Mouse (Mus musculus): Measurements from ENCODE around the gene Iqcf3. TPM values are rescaled to one million over a fixed set of nuclear protein-coding genes. Genes with fewer than 3 reads are reported as not detected.

The Iqcf3 gene
- polyA plus RNA-seq, 1 experiment from 2014 or later: not detected

- H3K4me3 ChIP-seq (ENCODE audit: low read depth, low read length): peak within 1 kb of the TSS; percentile 54
- no peak for ATAC-seq (replicated peaks; ENCODE audit: low FRiP score, low TSS enrichment, low read depth)
- DNase-seq (ENCODE audit: low spot score): no peak
- peaks cover 28% of the 10 kb centered on the region for H3K36me3 ChIP-seq (ENCODE audit: control insufficient read depth, insufficient read depth, low read length)
- peaks cover 3% of the 10 kb centered on the region; the same call in 1 of the 2 replicates for H3K4me1 ChIP-seq (replicated peaks; ENCODE audit: control insufficient read depth, insufficient read depth, low read length)
- WGBS: 35% methylated on average over 26 of the region's 26 CpGs
- peak within 1 kb of the TSS; percentile 96 for H3K4me2 ChIP-seq (ENCODE audit: low read length)
- no peaks in the 10 kb centered on the region for H3K27me3 ChIP-seq (replicated peaks; ENCODE audit: control insufficient read depth, insufficient read depth, low read length)
- no peak within 1 kb of the TSS for H3K27ac ChIP-seq (ENCODE audit: low read depth)
- no peaks in the 10 kb centered on the region for H3K9me3 ChIP-seq (ENCODE audit: control insufficient read depth, low read length)
- peak within 1 kb of the TSS; percentile 56 for H3K9ac ChIP-seq (ENCODE audit: low read length)
These were observed 95.7 kb downstream of the Iqcf3 start, which contains the start of gene Gpr62 for GRCm38 (mm10) chr9:106465571-106466200. Gene Gpr62, minus strand, starts transcription at chr9:106465938.

GRCm38 (mm10) chr9:106464751-106465541 lies 96.5 kb downstream of the Iqcf3 start:
- ATAC-seq (replicated peaks; ENCODE audit: low FRiP score, low TSS enrichment, low read depth): peak; percentile 68
- Histone ChIP-seq H3K27me3 (replicated peaks; ENCODE audit: control insufficient read depth, insufficient read depth, low read length) (no peaks in the 10 kb centered on the region), H3K4me2 (ENCODE audit: low read length) (peak overlapping the region; percentile 96), H3K36me3 (ENCODE audit: control insufficient read depth, insufficient read depth, low read length) (peaks cover 36% of the 10 kb centered on the region), H3K4me3 (ENCODE audit: low read depth, low read length) (peak overlapping the region; percentile 54), H3K27ac (ENCODE audit: low read depth) (no peak overlapping the region), H3K4me1 (replicated peaks; ENCODE audit: control insufficient read depth, insufficient read depth, low read length) (peaks cover 3% of the 10 kb centered on the region; the same call in 1 of the 2 replicates), H3K9ac (ENCODE audit: low read length) (peak overlapping the region; percentile 56), H3K9me3 (ENCODE audit: control insufficient read depth, low read length) (no peaks in the 10 kb centered on the region)
- 2% methylated on average over 87 of the region's 99 CpGs for WGBS
- peak; percentile 79 for DNase-seq (ENCODE audit: low spot score)

- Histone ChIP-seq H3K4me2 (ENCODE audit: low read length) (no peak overlapping the region), H3K4me3 (ENCODE audit: low read depth, low read length) (no peak overlapping the region), H3K27me3 (replicated peaks; ENCODE audit: control insufficient read depth, insufficient read depth, low read length) (no peaks in the 10 kb centered on the region), H3K9ac (ENCODE audit: low read length) (no peak overlapping the region), H3K36me3 (ENCODE audit: control insufficient read depth, insufficient read depth, low read length) (peaks cover 38% of the 10 kb centered on the region), H3K4me1 (replicated peaks; ENCODE audit: control insufficient read depth, insufficient read depth, low read length) (peaks cover 3% of the 10 kb centered on the region; the same call in 1 of the 2 replicates), H3K27ac (ENCODE audit: low read depth) (no peak overlapping the region), H3K9me3 (ENCODE audit: control insufficient read depth, low read length) (no peaks in the 10 kb centered on the region)
- no peak for DNase-seq (ENCODE audit: low spot score)
- ATAC-seq (replicated peaks; ENCODE audit: low FRiP score, low TSS enrichment, low read depth): no peak
- 80% methylated on average over 21 of the region's 21 CpGs for WGBS
These were observed 98.0 kb downstream of the Iqcf3 start for GRCm38 (mm10) chr9:106463122-106464063.

DNA sequence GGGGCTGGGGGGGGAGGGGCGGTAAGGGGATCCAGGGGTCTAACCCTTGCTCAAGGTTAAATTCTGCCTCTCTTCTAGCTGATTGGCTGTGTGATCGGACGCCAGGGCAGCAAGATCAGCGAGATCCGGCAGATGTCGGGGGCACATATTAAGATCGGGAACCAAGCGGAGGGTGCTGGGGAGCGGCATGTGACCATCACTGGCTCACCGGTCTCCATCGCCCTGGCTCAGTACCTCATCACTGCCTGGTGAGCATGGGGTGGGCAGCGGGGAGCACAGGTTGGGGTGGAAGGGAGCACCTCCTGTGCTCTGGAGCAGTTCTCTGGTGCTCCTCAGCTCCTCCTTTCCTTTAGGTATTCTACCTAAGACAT lies 99.0 kb downstream of the Iqcf3 start:
- no peak for DNase-seq (ENCODE audit: low spot score)
- H3K27ac ChIP-seq (ENCODE audit: low read depth): no peak overlapping the region
- ATAC-seq (replicated peaks; ENCODE audit: low FRiP score, low TSS enrichment, low read depth): no peak
- no peaks in the 10 kb centered on the region for H3K9me3 ChIP-seq (ENCODE audit: control insufficient read depth, low read length)
- peaks cover 41% of the 10 kb centered on the region for H3K36me3 ChIP-seq (ENCODE audit: control insufficient read depth, insufficient read depth, low read length)
- no peaks in the 10 kb centered on the region for H3K27me3 ChIP-seq (replicated peaks; ENCODE audit: control insufficient read depth, insufficient read depth, low read length)
- H3K9ac ChIP-seq (ENCODE audit: low read length): no peak overlapping the region
- WGBS: 97% methylated on average over 12 of the region's 12 CpGs
- H3K4me3 ChIP-seq (ENCODE audit: low read depth, low read length): no peak overlapping the region
- H3K4me1 ChIP-seq (replicated peaks; ENCODE audit: control insufficient read depth, insufficient read depth, low read length): peaks cover 7% of the 10 kb centered on the region; the same call in 1 of the 2 replicates
- H3K4me2 ChIP-seq (ENCODE audit: low read length): no peak overlapping the region

- Histone ChIP-seq H3K27ac (ENCODE audit: low read depth) (no peak overlapping the region), H3K36me3 (ENCODE audit: control insufficient read depth, insufficient read depth, low read length) (peaks cover 43% of the 10 kb centered on the region), H3K4me2 (ENCODE audit: low read length) (no peak overlapping the region), H3K27me3 (replicated peaks; ENCODE audit: control insufficient read depth, insufficient read depth, low read length) (no peaks in the 10 kb centered on the region), H3K4me1 (replicated peaks; ENCODE audit: control insufficient read depth, insufficient read depth, low read length) (peaks cover 12% of the 10 kb centered on the region), H3K4me3 (ENCODE audit: low read depth, low read length) (no peak overlapping the region), H3K9ac (ENCODE audit: low read length) (no peak overlapping the region), H3K9me3 (ENCODE audit: control insufficient read depth, low read length) (no peaks in the 10 kb centered on the region)
- DNase-seq (ENCODE audit: low spot score) (no peak), ATAC-seq (replicated peaks; ENCODE audit: low FRiP score, low TSS enrichment, low read depth) (no peak)
- 85% methylated on average over 16 of the region's 16 CpGs for WGBS
These were observed 99.6 kb downstream of the Iqcf3 start for GRCm38 (mm10) chr9:106461641-106462429.

GRCm38 (mm10) chr9:106461026-106461415 lies 100.4 kb downstream of the Iqcf3 start:
- no peaks in the 10 kb centered on the region for H3K9me3 ChIP-seq (ENCODE audit: control insufficient read depth, low read length)
- no peak overlapping the region for H3K9ac ChIP-seq (ENCODE audit: low read length)
- ATAC-seq (replicated peaks; ENCODE audit: low FRiP score, low TSS enrichment, low read depth) (no peak), DNase-seq (ENCODE audit: low spot score) (no peak)
- no peak overlapping the region for H3K27ac ChIP-seq (ENCODE audit: low read depth)
- H3K27me3 ChIP-seq (replicated peaks; ENCODE audit: control insufficient read depth, insufficient read depth, low read length): no peaks in the 10 kb centered on the region
- H3K4me2 ChIP-seq (ENCODE audit: low read length): no peak overlapping the region
- no peak overlapping the region for H3K4me3 ChIP-seq (ENCODE audit: low read depth, low read length)
- WGBS: 92% methylated on average over 9 of the region's 9 CpGs
- H3K4me1 ChIP-seq (replicated peaks; ENCODE audit: control insufficient read depth, insufficient read depth, low read length): peaks cover 20% of the 10 kb centered on the region
- H3K36me3 ChIP-seq (ENCODE audit: control insufficient read depth, insufficient read depth, low read length): peaks cover 47% of the 10 kb centered on the region

- Histone ChIP-seq H3K4me3 (ENCODE audit: low read depth, low read length) (no peak overlapping the region), H3K4me1 (replicated peaks; ENCODE audit: control insufficient read depth, insufficient read depth, low read length) (peaks cover 22% of the 10 kb centered on the region), H3K27ac (ENCODE audit: low read depth) (no peak overlapping the region), H3K36me3 (ENCODE audit: control insufficient read depth, insufficient read depth, low read length) (peaks cover 47% of the 10 kb centered on the region), H3K9me3 (ENCODE audit: control insufficient read depth, low read length) (no peaks in the 10 kb centered on the region), H3K9ac (ENCODE audit: low read length) (no peak overlapping the region), H3K4me2 (ENCODE audit: low read length) (no peak overlapping the region), H3K27me3 (replicated peaks; ENCODE audit: control insufficient read depth, insufficient read depth, low read length) (no peaks in the 10 kb centered on the region)
- 76% methylated on average over 18 of the region's 18 CpGs for WGBS
- DNase-seq (ENCODE audit: low spot score) (no peak), ATAC-seq (replicated peaks; ENCODE audit: low FRiP score, low TSS enrichment, low read depth) (no peak)
These were observed 100.9 kb downstream of the Iqcf3 start for GRCm38 (mm10) chr9:106460401-106461025.
